Mouse (Mus musculus) hindbrain, embryonic 12.5 days (tissue): ENCODE measurements around the gene Gm29666. TPM values are rescaled to one million over a fixed set of nuclear protein-coding genes. Genes with fewer than 3 reads are reported as not detected.

Source experiments
- ATAC-seq: fragments of 200-750 bp; cut with Nextera tagmentation; 2 replicates; pipeline ENCODE4 v1.8.0; 2017; ENCODE audit warnings: moderate TSS enrichment; ENCODE audit not compliant: low FRiP score
- H3K27ac ChIP-seq: fragments of 300-500 bp; sonication (generic); 2 replicates; pipeline ENCODE4 v1.5.1; 2016; ENCODE audit warnings: mild to moderate bottlenecking
- H3K27me3 ChIP-seq: fragments of 300-500 bp; sonication (generic); 2 replicates; pipeline ENCODE4 v1.6.1; 2016; ENCODE audit warnings: mild to moderate bottlenecking
- H3K36me3 ChIP-seq: fragments of 300-500 bp; sonication (generic); 2 replicates; pipeline ENCODE4 v1.6.1; 2016; ENCODE audit warnings: mild to moderate bottlenecking
- H3K4me1 ChIP-seq: fragments of 300-500 bp; sonication (generic); 2 replicates; pipeline ENCODE4 v1.6.1; 2016
- H3K4me2 ChIP-seq: fragments of 300-500 bp; sonication (generic); replicated peaks from 2 replicates; pipeline ENCODE4 v1.6.1; 2016; ENCODE audit warnings: mild to moderate bottlenecking
- H3K4me3 ChIP-seq: fragments of 300-500 bp; sonication (generic); 2 replicates; pipeline ENCODE4 v1.5.1; 2016; ENCODE audit warnings: mild to moderate bottlenecking
- H3K9ac ChIP-seq: fragments of 300-500 bp; sonication (generic); 2 replicates; pipeline ENCODE4 v1.6.1; 2016; ENCODE audit warnings: mild to moderate bottlenecking, moderate library complexity
- H3K9me3 ChIP-seq: fragments of 300-500 bp; sonication (generic); replicated peaks from 2 replicates; pipeline ENCODE4 v1.6.1; 2016; ENCODE audit warnings: mild to moderate bottlenecking
- WGBS: fragments of 180-500 bp; shearing (Covaris S2); methylation state at CpG from one replicate; pipeline ENCODE4 v1.1.7; 2016; 5-methylcytosine and 5-hydroxymethylcytosine counted together
- polyA plus RNA-seq: library from polyadenylated mRNA; unstranded; fragments of >200 nt; fragmentation: Nextera tagmentation; extraction: Ambion mirVana; gene quantifications from 2 replicates; pipeline ENCODE4 v1.2.1, GENCODE M21; 2016

The Gm29666 gene
- polyA plus RNA-seq, result 0.77 and 0.88 TPM in 2 replicates

GRCm38 (mm10) chr15:84919938-84920337 lies at the start of gene Gm29666:
Gene Gm29666 (minus strand): TSS chr15:84920038.
- H3K4me3 ChIP-seq, result no peak within 1 kb of the TSS

GRCm38 (mm10) chr15:84968534-84968933 lies 48.7 kb upstream of the Gm29666 start:
- peaks cover 6% of the 10 kb centered on the region for H3K4me1 ChIP-seq
- H3K27me3 ChIP-seq, result no peaks in the 10 kb centered on the region
- H3K27ac ChIP-seq, result no peak overlapping the region
- H3K4me3 ChIP-seq, result no peak overlapping the region
- WGBS, result 92% methylated on average over 4 of the region's 4 CpGs
- ATAC-seq, result no peak
- H3K9ac ChIP-seq, result no peak overlapping the region
- H3K9me3 ChIP-seq, result no peaks in the 10 kb centered on the region
- H3K4me2 ChIP-seq, result no peak overlapping the region
- 0 out of 2 replicates have a peak, but pooled peaks cover 7% of the 10 kb centered on the region for H3K36me3 ChIP-seq

More at GRCm38 (mm10) chr15:84919938-84920337, at the start of gene Gm29666:
- Histone ChIP-seq H3K27me3 (no peaks in the 10 kb centered on the region), H3K4me2 (no peak within 1 kb of the TSS), H3K9ac (no peak within 1 kb of the TSS), H3K4me1 (peaks cover 20% of the 10 kb centered on the region), H3K27ac (no peak within 1 kb of the TSS), H3K36me3 (no peaks in the 10 kb centered on the region), H3K9me3 (no peaks in the 10 kb centered on the region)
- ATAC-seq, result no peak
- 89% methylated on average over 3 of the region's 3 CpGs for WGBS

GRCm38 (mm10) chr15:84965575-84966360 lies 45.9 kb upstream of the Gm29666 start:
- Histone ChIP-seq H3K9me3 (no peaks in the 10 kb centered on the region), H3K36me3 (0 out of 2 replicates have a peak, but pooled peaks cover 7% of the 10 kb centered on the region), H3K27me3 (no peaks in the 10 kb centered on the region), H3K4me1 (peaks cover 5% of the 10 kb centered on the region), H3K9ac (no peak overlapping the region), H3K4me3 (no peak overlapping the region), H3K27ac (no peak overlapping the region), H3K4me2 (no peak overlapping the region)
- ATAC-seq, result no peak
- 64% methylated on average over 7 of the region's 7 CpGs for WGBS

- ATAC-seq, result no peak
- Histone ChIP-seq H3K9me3 (no peaks in the 10 kb centered on the region), H3K4me1 (peaks cover 12% of the 10 kb centered on the region), H3K36me3 (0 out of 2 replicates have a peak, but pooled peaks cover 4% of the 10 kb centered on the region), H3K27ac (no peak overlapping the region), H3K27me3 (no peaks in the 10 kb centered on the region), H3K4me2 (no peak overlapping the region), H3K9ac (no peak overlapping the region), H3K4me3 (no peak overlapping the region)
- 84% methylated on average over 5 of the region's 5 CpGs for WGBS
These were observed 44.9 kb upstream of the Gm29666 start for GRCm38 (mm10) chr15:84964771-84965170.

- H3K9me3 ChIP-seq, result no peaks in the 10 kb centered on the region
- no peak overlapping the region for H3K4me3 ChIP-seq
- no peaks in the 10 kb centered on the region for H3K27me3 ChIP-seq
- ATAC-seq, result no peak
- H3K4me1 ChIP-seq, result peaks cover 25% of the 10 kb centered on the region
- 83% methylated on average over 2 of the region's 2 CpGs for whole genome bisulfite sequencing
- H3K27ac ChIP-seq, result no peak overlapping the region
- H3K4me2 ChIP-seq, result no peak overlapping the region
- peaks cover 10% of the 10 kb centered on the region; the same call in 1 of the 2 replicates for H3K36me3 ChIP-seq
- H3K9ac ChIP-seq, result no peak overlapping the region
These were observed 42.7 kb upstream of the Gm29666 start for GRCm38 (mm10) chr15:84962518-84962917.

- Histone ChIP-seq H3K27ac (no peak overlapping the region), H3K9me3 (no peaks in the 10 kb centered on the region), H3K9ac (peak overlapping the region; percentile 53), H3K27me3 (no peaks in the 10 kb centered on the region), H3K36me3 (peaks cover 16% of the 10 kb centered on the region), H3K4me1 (peaks cover 26% of the 10 kb centered on the region), H3K4me3 (no peak overlapping the region), H3K4me2 (0 out of 2 replicates have a peak overlapping the region, but pooled peaks have one; percentile 13)
- ATAC-seq, result no peak
- 26% methylated on average over 8 of the region's 8 CpGs for WGBS
These were observed 40.9 kb upstream of the Gm29666 start for GRCm38 (mm10) chr15:84960692-84961091.

GRCm38 (mm10) chr15:84959891-84960290 lies 40.1 kb upstream of the Gm29666 start:
- ATAC-seq, result no peak
- peaks cover 26% of the 10 kb centered on the region for H3K4me1 ChIP-seq
- WGBS, result 91% methylated on average over 6 of the region's 6 CpGs
- no peaks in the 10 kb centered on the region for H3K27me3 ChIP-seq
- no peaks in the 10 kb centered on the region for H3K9me3 ChIP-seq
- no peak overlapping the region for H3K9ac ChIP-seq
- H3K36me3 ChIP-seq, result peaks cover 24% of the 10 kb centered on the region
- no peak overlapping the region for H3K4me2 ChIP-seq
- H3K4me3 ChIP-seq, result no peak overlapping the region
- H3K27ac ChIP-seq, result no peak overlapping the region

GRCm38 (mm10) chr15:84958331-84958730 lies 38.5 kb upstream of the Gm29666 start:
- H3K9me3 ChIP-seq, result no peaks in the 10 kb centered on the region
- H3K4me2 ChIP-seq, result no peak overlapping the region
- no peak overlapping the region for H3K27ac ChIP-seq
- no peak overlapping the region for H3K9ac ChIP-seq
- H3K4me1 ChIP-seq, result peaks cover 26% of the 10 kb centered on the region
- no peak for ATAC-seq
- no peaks in the 10 kb centered on the region for H3K27me3 ChIP-seq
- 88% methylated on average over 3 of the region's 3 CpGs for WGBS
- H3K4me3 ChIP-seq, result no peak overlapping the region
- H3K36me3 ChIP-seq, result peaks cover 40% of the 10 kb centered on the region

GRCm38 (mm10) chr15:84957851-84958250 lies 38.0 kb upstream of the Gm29666 start:
- Histone ChIP-seq H3K4me3 (no peak overlapping the region), H3K4me1 (peaks cover 26% of the 10 kb centered on the region), H3K27me3 (no peaks in the 10 kb centered on the region), H3K36me3 (peaks cover 45% of the 10 kb centered on the region), H3K9me3 (no peaks in the 10 kb centered on the region), H3K9ac (no peak overlapping the region), H3K27ac (no peak overlapping the region), H3K4me2 (no peak overlapping the region)
- peak; percentile 66 for ATAC-seq
- WGBS, result 26% methylated on average over 3 of the region's 3 CpGs

GRCm38 (mm10) chr15:84953259-84953658 lies 33.4 kb upstream of the Gm29666 start:
- Histone ChIP-seq H3K9ac (no peak overlapping the region), H3K9me3 (no peaks in the 10 kb centered on the region), H3K4me1 (peaks cover 8% of the 10 kb centered on the region), H3K4me2 (no peak overlapping the region), H3K36me3 (peaks cover 84% of the 10 kb centered on the region), H3K4me3 (no peak overlapping the region), H3K27ac (no peak overlapping the region), H3K27me3 (no peaks in the 10 kb centered on the region)
- ATAC-seq, result no peak
- WGBS, result 97% methylated on average over 11 of the region's 11 CpGs

- Histone ChIP-seq H3K4me2 (no peak overlapping the region), H3K4me1 (no peaks in the 10 kb centered on the region), H3K27me3 (no peaks in the 10 kb centered on the region), H3K9ac (no peak overlapping the region), H3K9me3 (no peaks in the 10 kb centered on the region), H3K4me3 (no peak overlapping the region), H3K27ac (no peak overlapping the region), H3K36me3 (peaks cover 82% of the 10 kb centered on the region)
- 100% methylated on average over 4 of the region's 4 CpGs for WGBS
- ATAC-seq, result no peak
These were observed 30.2 kb upstream of the Gm29666 start for GRCm38 (mm10) chr15:84950053-84950452.

GRCm38 (mm10) chr15:84948990-84949389 lies 29.2 kb upstream of the Gm29666 start:
- Histone ChIP-seq H3K27me3 (no peaks in the 10 kb centered on the region), H3K27ac (no peak overlapping the region), H3K36me3 (peaks cover 71% of the 10 kb centered on the region), H3K9ac (no peak overlapping the region), H3K4me1 (no peaks in the 10 kb centered on the region), H3K4me3 (no peak overlapping the region), H3K4me2 (no peak overlapping the region), H3K9me3 (no peaks in the 10 kb centered on the region)
- no peak for ATAC-seq
- 90% methylated on average over 14 of the region's 14 CpGs for WGBS

GRCm38 (mm10) chr15:84944319-84944718 lies 24.5 kb upstream of the Gm29666 start:
- Histone ChIP-seq H3K27me3 (no peaks in the 10 kb centered on the region), H3K9me3 (no peaks in the 10 kb centered on the region), H3K4me2 (no peak overlapping the region), H3K9ac (no peak overlapping the region), H3K4me1 (no peaks in the 10 kb centered on the region), H3K4me3 (no peak overlapping the region), H3K36me3 (peaks cover 50% of the 10 kb centered on the region), H3K27ac (no peak overlapping the region)
- ATAC-seq, result no peak
- WGBS, result 87% methylated on average over 5 of the region's 5 CpGs
